Mouse (Mus musculus): ENCODE results near the gene S1pr1.

GRCm38 (mm10) chr3:115711393-115711792 lies 3.5 kb downstream of the S1pr1 start:
- no peak for TF ChIP-seq GATA1 (IDR thresholded peaks at IDR 0.05; ENCODE audit: borderline replicate concordance, low read length)
- TF ChIP-seq FLI1 (IDR thresholded peaks at IDR 0.05; ENCODE audit: low read length) = no peak
